Mouse (Mus musculus) cerebellum, adult 2 months (tissue): ENCODE measurements around the gene Ndufaf2.
A peak's percentile ranks its signal among the peaks of the same experiment; 100 is the strongest.

Experiments used
- CTCF ChIP-seq: fragments of 200-500 bp; IDR thresholded peaks from 2 replicates; pipeline ENCODE4 v1.5.1; 2011; ENCODE audit warnings: low read depth, mild to moderate bottlenecking, control low read depth, low read length, moderate library complexity, borderline replicate concordance; ENCODE audit not compliant: insufficient read depth
- POLR2A ChIP-seq: fragments of 200-500 bp; IDR thresholded peaks from 2 replicates; pipeline ENCODE4 v1.6.1; 2011; ENCODE audit warnings: low read length, control low read depth, borderline replicate concordance; ENCODE audit not compliant: insufficient read depth

DNA sequence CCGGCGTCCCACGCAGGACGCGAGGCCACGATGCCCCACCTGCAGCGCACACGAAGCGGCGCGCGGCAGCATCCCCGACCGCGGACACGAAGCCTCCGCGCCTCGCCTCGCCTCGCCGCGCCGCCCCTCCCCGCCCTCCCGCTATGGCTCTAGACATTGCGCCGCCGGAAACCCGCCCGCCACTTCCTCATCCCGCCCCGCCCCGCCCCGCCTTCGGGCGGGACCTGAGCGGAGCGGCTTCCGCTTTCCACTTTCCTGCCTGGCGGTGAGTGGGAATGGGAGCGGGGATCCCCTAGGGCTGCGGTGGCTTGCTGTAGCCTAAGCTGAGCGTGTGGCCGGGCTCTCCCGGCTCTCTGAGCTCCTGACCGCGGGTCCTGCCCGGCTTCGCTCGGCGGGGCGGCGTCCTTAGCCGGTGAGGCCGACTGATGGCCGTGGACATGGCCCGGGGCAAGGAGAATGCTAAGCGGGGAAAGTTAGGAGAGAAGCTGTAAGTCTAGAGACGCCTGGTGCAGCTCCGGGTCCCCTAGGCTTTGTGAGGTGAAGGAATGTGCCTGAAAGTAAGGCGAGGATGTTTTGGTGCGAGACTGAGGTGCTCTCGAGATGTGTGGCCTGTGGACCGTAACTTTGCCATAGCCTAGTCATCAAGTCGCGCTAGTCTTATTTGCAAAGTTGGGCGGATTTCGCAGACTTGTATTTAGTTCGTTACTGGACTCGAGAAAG lies 114.0 kb downstream of the Ndufaf2 start, which contains the start of gene Smim15:
- TF ChIP-seq CTCF (no peak), POLR2A (peak; percentile 76)
